Mouse (Mus musculus): ENCODE results near the gene Junb. TPM values are rescaled to one million over a fixed set of nuclear protein-coding genes. Genes with fewer than 3 reads are reported as not detected.

The Junb gene
- polyA plus RNA-seq, 1 experiment = 80.8 TPM

- WGBS = 60% methylated on average over 10 of the region's 10 CpGs
- TF ChIP-seq CTCF (IDR thresholded peaks at IDR 0.05; ENCODE audit: insufficient read depth, low read length) (no peak), POLR2A (IDR thresholded peaks at IDR 0.05; ENCODE audit: borderline replicate concordance, extremely low read depth, low read depth, low read length) (no peak)
- Histone ChIP-seq H3K4me3 (replicated peaks; ENCODE audit: extremely low read depth, low read depth, low read length) (no peak overlapping the region), H3K4me1 (ENCODE audit: control insufficient read depth, insufficient read depth, low read length) (no peaks in the 10 kb centered on the region)
- DNase-seq = no peak
These were observed 38.2 kb upstream of the Junb start for GRCm38 (mm10) chr8:85016724-85017123.

GRCm38 (mm10) chr8:85014431-85014830 lies 35.9 kb upstream of the Junb start, which contains the start of gene Best2:
Best2 (minus strand) TSS chr8:85014531.
- Histone ChIP-seq H3K4me3 (replicated peaks; ENCODE audit: extremely low read depth, low read depth, low read length) (peak within 1 kb of the TSS; percentile 26), H3K4me1 (ENCODE audit: control insufficient read depth, insufficient read depth, low read length) (no peaks in the 10 kb centered on the region)
- DNase-seq = no peak
- WGBS = 57% methylated on average over 2 of the region's 2 CpGs
- no peak for TF ChIP-seq POLR2A (IDR thresholded peaks at IDR 0.05; ENCODE audit: borderline replicate concordance, extremely low read depth, low read depth, low read length)
- TF ChIP-seq CTCF (IDR thresholded peaks at IDR 0.05; ENCODE audit: insufficient read depth, low read length) = no peak

- DNase-seq = peak; percentile 71
- TF ChIP-seq POLR2A (IDR thresholded peaks at IDR 0.05; ENCODE audit: borderline replicate concordance, extremely low read depth, low read depth, low read length) (no peak), CTCF (IDR thresholded peaks at IDR 0.05; ENCODE audit: insufficient read depth, low read length) (peak; percentile 63)
- peak overlapping the region; percentile 26 for H3K4me3 ChIP-seq (replicated peaks; ENCODE audit: extremely low read depth, low read depth, low read length)
- no peaks in the 10 kb centered on the region for H3K4me1 ChIP-seq (ENCODE audit: control insufficient read depth, insufficient read depth, low read length)
- 6% methylated on average over 26 of the region's 26 CpGs for WGBS
These were observed 34.8 kb upstream of the Junb start for GRCm38 (mm10) chr8:85013230-85013840.

GRCm38 (mm10) chr8:85011242-85011641 lies 32.7 kb upstream of the Junb start:
- no peak overlapping the region for H3K4me3 ChIP-seq (replicated peaks; ENCODE audit: extremely low read depth, low read depth, low read length)
- H3K4me1 ChIP-seq (ENCODE audit: control insufficient read depth, insufficient read depth, low read length) = no peaks in the 10 kb centered on the region
- WGBS = 11% methylated on average over 28 of the region's 28 CpGs
- DNase-seq = no peak
- no peak for TF ChIP-seq CTCF (IDR thresholded peaks at IDR 0.05; ENCODE audit: insufficient read depth, low read length)
- no peak for TF ChIP-seq POLR2A (IDR thresholded peaks at IDR 0.05; ENCODE audit: borderline replicate concordance, extremely low read depth, low read depth, low read length)

- WGBS = 15% methylated on average over 25 of the region's 25 CpGs
- Histone ChIP-seq H3K4me3 (replicated peaks; ENCODE audit: extremely low read depth, low read depth, low read length) (no peak overlapping the region), H3K4me1 (ENCODE audit: control insufficient read depth, insufficient read depth, low read length) (no peaks in the 10 kb centered on the region)
- TF ChIP-seq POLR2A (IDR thresholded peaks at IDR 0.05; ENCODE audit: borderline replicate concordance, extremely low read depth, low read depth, low read length) (no peak), CTCF (IDR thresholded peaks at IDR 0.05; ENCODE audit: insufficient read depth, low read length) (no peak)
- peak; percentile 45 for DNase-seq
These were observed 29.2 kb upstream of the Junb start for GRCm38 (mm10) chr8:85007686-85008085.

GRCm38 (mm10) chr8:84997649-84998295 lies 19.3 kb upstream of the Junb start:
- WGBS = 7% methylated on average over 19 of the region's 19 CpGs
- TF ChIP-seq CTCF (IDR thresholded peaks at IDR 0.05; ENCODE audit: insufficient read depth, low read length) (peak; percentile 83), POLR2A (IDR thresholded peaks at IDR 0.05; ENCODE audit: borderline replicate concordance, extremely low read depth, low read depth, low read length) (no peak)
- H3K4me3 ChIP-seq (replicated peaks; ENCODE audit: extremely low read depth, low read depth, low read length) = no peak overlapping the region
- DNase-seq = peak; percentile 88
- H3K4me1 ChIP-seq (ENCODE audit: control insufficient read depth, insufficient read depth, low read length) = peaks cover 2% of the 10 kb centered on the region; the same call in 1 of the 2 replicates

- H3K4me1 ChIP-seq (ENCODE audit: control insufficient read depth, insufficient read depth, low read length) = peaks cover 2% of the 10 kb centered on the region; the same call in 1 of the 2 replicates
- H3K4me3 ChIP-seq (replicated peaks; ENCODE audit: extremely low read depth, low read depth, low read length) = no peak overlapping the region
- 89% methylated on average over 5 of the region's 5 CpGs for WGBS
- TF ChIP-seq CTCF (IDR thresholded peaks at IDR 0.05; ENCODE audit: insufficient read depth, low read length) (no peak), POLR2A (IDR thresholded peaks at IDR 0.05; ENCODE audit: borderline replicate concordance, extremely low read depth, low read depth, low read length) (no peak)
- no peak for DNase-seq
These were observed 18.5 kb upstream of the Junb start for GRCm38 (mm10) chr8:84996978-84997377.

- H3K4me3 ChIP-seq (replicated peaks; ENCODE audit: extremely low read depth, low read depth, low read length) = no peak overlapping the region
- TF ChIP-seq CTCF (IDR thresholded peaks at IDR 0.05; ENCODE audit: insufficient read depth, low read length) (no peak), POLR2A (IDR thresholded peaks at IDR 0.05; ENCODE audit: borderline replicate concordance, extremely low read depth, low read depth, low read length) (no peak)
- WGBS = 41% methylated on average over 25 of the region's 25 CpGs
- H3K4me1 ChIP-seq (ENCODE audit: control insufficient read depth, insufficient read depth, low read length) = peaks cover 2% of the 10 kb centered on the region; the same call in 1 of the 2 replicates
- DNase-seq = no peak
These were observed 17.2 kb upstream of the Junb start for GRCm38 (mm10) chr8:84995680-84996079.

GRCm38 (mm10) chr8:84994375-84994774 lies 15.9 kb upstream of the Junb start:
- 91% methylated on average over 9 of the region's 9 CpGs for WGBS
- no peak overlapping the region for H3K4me3 ChIP-seq (replicated peaks; ENCODE audit: extremely low read depth, low read depth, low read length)

GRCm38 (mm10) chr8:84990836-84991235 lies 12.3 kb upstream of the Junb start:
- Histone ChIP-seq H3K4me3 (replicated peaks; ENCODE audit: extremely low read depth, low read depth, low read length) (peak overlapping the region; percentile 67), H3K4me1 (ENCODE audit: control insufficient read depth, insufficient read depth, low read length) (peaks cover 12% of the 10 kb centered on the region)
- DNase-seq = peak; percentile 72
- WGBS = 5% methylated on average over 15 of the region's 15 CpGs
- TF ChIP-seq CTCF (IDR thresholded peaks at IDR 0.05; ENCODE audit: insufficient read depth, low read length) = no peak
- TF ChIP-seq POLR2A (IDR thresholded peaks at IDR 0.05; ENCODE audit: borderline replicate concordance, extremely low read depth, low read depth, low read length) = peak; percentile 35; the same call in 1 of the 2 replicates

More at GRCm38 (mm10) chr8:84994375-84994774, 15.9 kb upstream of the Junb start:
- H3K4me1 ChIP-seq (ENCODE audit: control insufficient read depth, insufficient read depth, low read length) = peaks cover 6% of the 10 kb centered on the region; the same call in 1 of the 2 replicates
- TF ChIP-seq POLR2A (IDR thresholded peaks at IDR 0.05; ENCODE audit: borderline replicate concordance, extremely low read depth, low read depth, low read length) (no peak), CTCF (IDR thresholded peaks at IDR 0.05; ENCODE audit: insufficient read depth, low read length) (no peak)
- DNase-seq = no peak

All from lung, adult 2 months (tissue).